Mouse (Mus musculus) MEL (cell line): ENCODE results near the gene Mtx1. TPM values are rescaled to one million over a fixed set of nuclear protein-coding genes. Genes with fewer than 3 reads are reported as not detected.

Source experiments
- DNase-seq: peaks from one replicate; pipeline ENCODE4 v3.0.0; 2011; ENCODE audit warnings: low read depth, low spot score
- H3K27ac ChIP-seq: 2 replicates; pipeline ENCODE4 v1.5.1; 2012; ENCODE audit warnings: low read depth, mild to moderate bottlenecking, control low read depth, low read length, moderate library complexity; ENCODE audit not compliant: control insufficient read depth
- H3K27me3 ChIP-seq, 2 experiments: fragments of 150-350 bp in 1 of 2; sonication (generic) in 1 of 2; 2 replicates each; pipeline ENCODE4 v1.6.1; 2012; ENCODE audit warnings: low read length in 2 of 2, mild to moderate bottlenecking in 2 of 2, improper control_type of control experiment in 1 of 2, moderate library complexity in 1 of 2; ENCODE audit not compliant: insufficient read depth in 2 of 2, control insufficient read depth in 1 of 2
- H3K36me3 ChIP-seq, 2 experiments: 2 replicates each; pipeline ENCODE4 v1.6.1; 2012 to 2014; ENCODE audit warnings: low read length in 2 of 2, improper control_type of control experiment in 1 of 2, inconsistent platforms in 1 of 2, mild to moderate bottlenecking in 1 of 2; ENCODE audit not compliant: insufficient read depth in 2 of 2, control insufficient read depth in 1 of 2
- H3K4me1 ChIP-seq, 2 experiments: fragments of 150-350 bp in 1 of 2; sonication (generic) in 1 of 2; 2 replicates each; pipeline ENCODE4 v1.6.1; 2012; ENCODE audit warnings: low read length in 2 of 2, improper control_type of control experiment in 1 of 2, mild to moderate bottlenecking in 1 of 2; ENCODE audit not compliant: insufficient read depth in 2 of 2, control insufficient read depth in 1 of 2
- H3K4me3 ChIP-seq, 2 experiments: fragments of 150-350 bp in 1 of 2; sonication (generic) in 1 of 2; 2 replicates each; pipeline ENCODE4 v1.5.1; 2012; ENCODE audit warnings: low read depth in 2 of 2, low read length in 2 of 2, mild to moderate bottlenecking in 2 of 2, moderate library complexity in 2 of 2, control low read depth in 1 of 2, improper control_type of control experiment in 1 of 2; ENCODE audit not compliant: control insufficient read depth in 1 of 2, insufficient read depth in 1 of 2
- H3K79me2 ChIP-seq: 2 replicates; pipeline ENCODE4 v1.6.1; 2012; ENCODE audit warnings: mild to moderate bottlenecking, low read length, moderate library complexity; ENCODE audit not compliant: control insufficient read depth, poor library complexity, insufficient read depth
- H3K9ac ChIP-seq: 2 replicates; pipeline ENCODE4 v1.6.1; 2012; ENCODE audit warnings: low read depth, mild to moderate bottlenecking, control low read depth, low read length, moderate library complexity; ENCODE audit not compliant: control insufficient read depth, poor library complexity, severe bottlenecking
- H3K9me3 ChIP-seq: fragments of 150-350 bp; sonication (generic); replicated peaks from 2 replicates; pipeline ENCODE4 v1.6.1; 2012; ENCODE audit warnings: mild to moderate bottlenecking, low read length, improper control_type of control experiment, moderate library complexity; ENCODE audit not compliant: insufficient read depth
- BHLHE40 ChIP-seq: IDR thresholded peaks from 2 replicates; pipeline ENCODE4 v1.6.1; 2012; ENCODE audit warnings: low read depth, mild to moderate bottlenecking, inconsistent platforms, low read length, improper control_type of control experiment, borderline replicate concordance
- CHD1 ChIP-seq: IDR thresholded peaks from 2 replicates; pipeline ENCODE4 v1.6.1; 2012; ENCODE audit warnings: low read depth, mild to moderate bottlenecking, inconsistent platforms, low read length, improper control_type of control experiment
- CHD2 ChIP-seq: IDR thresholded peaks from 2 replicates; pipeline ENCODE4 v1.6.1; 2011; ENCODE audit warnings: low read length, improper control_type of control experiment
- CTCF ChIP-seq, 3 experiments: IDR thresholded peaks in 2 of 3; conservative IDR thresholded peaks in 1 of 3; 2 replicates each; pipeline ENCODE4 v1.5.1; 2011 to 2012; ENCODE audit warnings: low read length in 3 of 3, low read depth in 2 of 3, mild to moderate bottlenecking in 2 of 3, improper control_type of control experiment in 1 of 3, inconsistent platforms in 1 of 3, mixed read lengths in 1 of 3, moderate library complexity in 1 of 3; ENCODE audit not compliant: control insufficient read depth in 1 of 3, insufficient read depth in 1 of 3, poor library complexity in 1 of 3, severe bottlenecking in 1 of 3
- E2F4 ChIP-seq: IDR thresholded peaks from 2 replicates; pipeline ENCODE4 v1.6.1; 2011; ENCODE audit warnings: low read depth, low read length, improper control_type of control experiment, borderline replicate concordance
- ELF1 ChIP-seq: IDR thresholded peaks from 2 replicates; pipeline ENCODE4 v1.6.1; 2014; ENCODE audit warnings: low read depth, mild to moderate bottlenecking, inconsistent platforms, low read length, improper control_type of control experiment, moderate library complexity
- EP300 ChIP-seq, 2 experiments: IDR thresholded peaks; 2 replicates each; pipeline ENCODE4 v1.6.1; 2011; ENCODE audit warnings: improper control_type of control experiment in 2 of 2, low read length in 2 of 2, low read depth in 1 of 2, mild to moderate bottlenecking in 1 of 2
- ETS1 ChIP-seq: IDR thresholded peaks from 2 replicates; pipeline ENCODE4 v1.6.1; 2012; ENCODE audit warnings: low read depth, mild to moderate bottlenecking, inconsistent platforms, low read length, improper control_type of control experiment, moderate library complexity
- GABPA ChIP-seq: IDR thresholded peaks from 2 replicates; pipeline ENCODE4 v1.6.1; 2012; ENCODE audit warnings: low read depth, mild to moderate bottlenecking, inconsistent platforms, low read length, improper control_type of control experiment, moderate library complexity
- HCFC1 ChIP-seq: IDR thresholded peaks from 2 replicates; pipeline ENCODE4 v1.6.1; 2012; ENCODE audit warnings: low read depth, mild to moderate bottlenecking, inconsistent platforms, low read length, improper control_type of control experiment, moderate library complexity
- JUND ChIP-seq: IDR thresholded peaks from 2 replicates; pipeline ENCODE4 v1.6.1; 2011; ENCODE audit warnings: low read depth, mild to moderate bottlenecking, improper control_type of control experiment, low read length
- KAT2A ChIP-seq: conservative IDR thresholded peaks from 2 replicates; pipeline ENCODE4 v1.6.1; 2012; ENCODE audit warnings: low read depth, low read length, improper control_type of control experiment, inconsistent platforms
- MAFK ChIP-seq: IDR thresholded peaks from 2 replicates; pipeline ENCODE4 v1.6.1; 2011; ENCODE audit warnings: low read depth, mild to moderate bottlenecking, low read length, improper control_type of control experiment, borderline replicate concordance
- MAX ChIP-seq: IDR thresholded peaks from 2 replicates; pipeline ENCODE4 v1.6.1; 2011; ENCODE audit warnings: low read length, improper control_type of control experiment
- MAZ ChIP-seq: IDR thresholded peaks from 2 replicates; pipeline ENCODE4 v1.6.1; 2012; ENCODE audit warnings: low read depth, mild to moderate bottlenecking, inconsistent platforms, low read length, improper control_type of control experiment
- MEF2A ChIP-seq: IDR thresholded peaks from 2 replicates; pipeline ENCODE4 v1.6.1; 2014; ENCODE audit warnings: low read depth, mild to moderate bottlenecking, inconsistent platforms, low read length, improper control_type of control experiment; ENCODE audit not compliant: poor library complexity, insufficient replicate concordance, severe bottlenecking; ENCODE audit errors: extremely low read depth
- MXI1 ChIP-seq: IDR thresholded peaks from 2 replicates; pipeline ENCODE4 v1.6.1; 2011; ENCODE audit warnings: mild to moderate bottlenecking, low read depth, low read length, improper control_type of control experiment
- MYB ChIP-seq: IDR thresholded peaks from 2 replicates; pipeline ENCODE4 v1.6.1; 2011; ENCODE audit warnings: mild to moderate bottlenecking, low read depth, low read length, improper control_type of control experiment
- MYC ChIP-seq: IDR thresholded peaks from 2 replicates; pipeline ENCODE4 v1.6.1; 2011; ENCODE audit warnings: low read depth, mild to moderate bottlenecking, low read length, improper control_type of control experiment, moderate library complexity
- NELFE ChIP-seq: IDR thresholded peaks from 2 replicates; pipeline ENCODE4 v1.6.1; 2011; ENCODE audit warnings: low read depth, low read length, improper control_type of control experiment
- NRF1 ChIP-seq: IDR thresholded peaks from 2 replicates; pipeline ENCODE4 v1.6.1; 2014; ENCODE audit warnings: low read depth, mild to moderate bottlenecking, inconsistent platforms, low read length, improper control_type of control experiment, moderate library complexity; ENCODE audit not compliant: poor library complexity, insufficient read depth, severe bottlenecking
- POLR2A ChIP-seq, 2 experiments: IDR thresholded peaks; 2 replicates each; pipeline ENCODE4 v1.6.1; 2011 to 2012; ENCODE audit warnings: low read length in 2 of 2, mild to moderate bottlenecking in 2 of 2, control low read depth in 1 of 2, improper control_type of control experiment in 1 of 2, low read depth in 1 of 2, moderate library complexity in 1 of 2; ENCODE audit not compliant: control insufficient read depth in 1 of 2, insufficient read depth in 1 of 2, poor library complexity in 1 of 2
- POLR2AphosphoS2 ChIP-seq: IDR thresholded peaks from 2 replicates; pipeline ENCODE4 v1.6.1; 2011; ENCODE audit warnings: low read length, improper control_type of control experiment
- POLR2AphosphoS5 ChIP-seq: IDR thresholded peaks from 2 replicates; pipeline ENCODE4 v1.6.1; 2012; ENCODE audit warnings: low read depth, borderline replicate concordance, mild to moderate bottlenecking, inconsistent platforms, low read length, moderate library complexity, mixed read lengths
- RAD21 ChIP-seq: IDR thresholded peaks from 2 replicates; pipeline ENCODE4 v1.6.1; 2011; ENCODE audit warnings: mild to moderate bottlenecking, low read depth, low read length, improper control_type of control experiment
- RCOR1 ChIP-seq: IDR thresholded peaks from 2 replicates; pipeline ENCODE4 v1.6.1; 2012; ENCODE audit warnings: low read depth, mild to moderate bottlenecking, inconsistent platforms, low read length, improper control_type of control experiment
- SIN3A ChIP-seq: IDR thresholded peaks from 2 replicates; pipeline ENCODE4 v1.6.1; 2012; ENCODE audit warnings: low read length, improper control_type of control experiment, inconsistent platforms
- SMC3 ChIP-seq: IDR thresholded peaks from 2 replicates; pipeline ENCODE4 v1.6.1; 2011; ENCODE audit warnings: low read depth, low read length, improper control_type of control experiment
- TAL1 ChIP-seq: IDR thresholded peaks from 2 replicates; pipeline ENCODE4 v1.6.1; 2012; ENCODE audit warnings: mild to moderate bottlenecking, inconsistent platforms, low read length, moderate library complexity, mixed read lengths
- TBP ChIP-seq: IDR thresholded peaks from 2 replicates; pipeline ENCODE4 v1.8.0; 2011; ENCODE audit warnings: low read depth, low read length, improper control_type of control experiment
- TCF12 ChIP-seq: IDR thresholded peaks from 2 replicates; pipeline ENCODE4 v1.6.1; 2014; ENCODE audit warnings: low read depth, mild to moderate bottlenecking, inconsistent platforms, low read length, improper control_type of control experiment, moderate library complexity
- UBTF ChIP-seq: IDR thresholded peaks from 2 replicates; pipeline ENCODE4 v1.6.1; 2012; ENCODE audit warnings: low read depth, mild to moderate bottlenecking, inconsistent platforms, low read length, improper control_type of control experiment, moderate library complexity, borderline replicate concordance; ENCODE audit not compliant: insufficient read depth
- USF1 ChIP-seq: IDR thresholded peaks from 2 replicates; pipeline ENCODE4 v1.6.1; 2014; ENCODE audit warnings: low read depth, mild to moderate bottlenecking, inconsistent platforms, low read length, improper control_type of control experiment, moderate library complexity
- USF2 ChIP-seq, 2 experiments: IDR thresholded peaks; 2 replicates each; pipeline ENCODE4 v1.6.1; 2011 to 2012; ENCODE audit warnings: improper control_type of control experiment in 2 of 2, low read length in 2 of 2, borderline replicate concordance in 1 of 2, inconsistent platforms in 1 of 2, low read depth in 1 of 2, mild to moderate bottlenecking in 1 of 2; ENCODE audit not compliant: insufficient read depth in 1 of 2
- ZC3H11A ChIP-seq: IDR thresholded peaks from 2 replicates; pipeline ENCODE4 v1.6.1; 2012; ENCODE audit warnings: low read depth, mild to moderate bottlenecking, inconsistent platforms, low read length, improper control_type of control experiment
- ZKSCAN1 ChIP-seq: IDR thresholded peaks from 2 replicates; pipeline ENCODE4 v1.6.1; 2012; ENCODE audit warnings: low read depth, mild to moderate bottlenecking, inconsistent platforms, low read length, improper control_type of control experiment, moderate library complexity
- ZMIZ1 ChIP-seq: IDR thresholded peaks from 2 replicates; pipeline ENCODE4 v1.6.1; 2012; ENCODE audit warnings: low read depth, mild to moderate bottlenecking, inconsistent platforms, low read length, improper control_type of control experiment, moderate library complexity
- ZNF384 ChIP-seq: IDR thresholded peaks from 2 replicates; pipeline ENCODE4 v1.6.1; 2012; ENCODE audit warnings: low read depth, mild to moderate bottlenecking, inconsistent platforms, low read length, improper control_type of control experiment
- polyA plus RNA-seq, 2 experiments: library from polyadenylated mRNA; stranded (reverse) in 1 of 2; unstranded in 1 of 2; fragments of >175 nt in 1 of 2; fragments of >200 nt in 1 of 2; gene quantifications; 2 replicates each; pipeline versions ENCODE4 v1.2.1 to v1.2.4; 2012; ENCODE audit warnings: low replicate concordance in 2 of 2, low read depth in 1 of 2; ENCODE audit not compliant: insufficient read length in 2 of 2, insufficient read depth in 1 of 2, missing spikeins in 1 of 2
- total RNA-seq: library from RNA; depleted of rRNA; stranded (reverse); fragments of 300-350 nt; gene quantifications from 2 replicates; pipeline ENCODE4 v1.2.3, GENCODE M21; 2012

Gene Mtx1
- total and polyA plus RNA-seq, 3 experiments = 314 to 369 TPM; not detected in 1

GRCm38 (mm10) chr3:89193853-89194252 lies 33.0 kb downstream of the Mtx1 start:
- peak; percentile 81 for DNase-seq
- H3K27me3 ChIP-seq = no peaks in the 10 kb centered on the region
- H3K36me3 ChIP-seq = peaks cover 0 to 32% of the 10 kb centered on the region in 2 experiments; a peak in 2 of 4 replicates
- H3K4me3 ChIP-seq = no peak overlapping the region
- H3K9me3 ChIP-seq = no peaks in the 10 kb centered on the region
- H3K9ac ChIP-seq = no peak overlapping the region
- no peak overlapping the region for H3K27ac ChIP-seq
- no peaks in the 10 kb centered on the region; the same call in 1 of the 2 replicates for H3K79me2 ChIP-seq
- peaks cover 26 to 36% of the 10 kb centered on the region in 2 experiments for H3K4me1 ChIP-seq
- TF ChIP-seq NRF1 (no peak), E2F4 (no peak), RCOR1 (no peak), KAT2A (no peak), UBTF (no peak), POLR2AphosphoS5 (no peak), MAZ (no peak), SMC3 (peak; percentile 93), SIN3A (peak; percentile 87), RAD21 (peak; percentile 84), NELFE (no peak), CHD1 (no peak), JUND (no peak), CTCF (IDR thresholded peaks at IDR 0.05 in 2 of 3, conservative IDR thresholded peaks at IDR 0.05 in 1 of 3; ENCODE audit: control insufficient read depth in 1 of 3, insufficient read depth in 1 of 3, low read depth in 2 of 3, low read length in 3 of 3, poor library complexity in 1 of 3, severe bottlenecking in 1 of 3) (peak; percentile 50 to 87 (median 68)), USF2 (IDR thresholded peaks at IDR 0.05; ENCODE audit: borderline replicate concordance in 1 of 2, insufficient read depth in 1 of 2, low read depth in 1 of 2, low read length in 2 of 2) (no peak), ZMIZ1 (no peak), MAX (peak; percentile 76), HCFC1 (no peak), CHD2 (no peak), POLR2A (IDR thresholded peaks at IDR 0.05; ENCODE audit: control insufficient read depth in 1 of 2, insufficient read depth in 1 of 2, low read depth in 1 of 2, low read length in 2 of 2, poor library complexity in 1 of 2) (no peak), ELF1 (no peak), ZC3H11A (peak; percentile 75), MEF2A (no peak), BHLHE40 (no peak), MXI1 (peak; percentile 90), ETS1 (0 out of 2 replicates have a peak, but pooled peaks have one; percentile 27), TAL1 (no peak), EP300 (IDR thresholded peaks at IDR 0.05; ENCODE audit: low read depth in 1 of 2, low read length in 2 of 2) (no peak), POLR2AphosphoS2 (no peak), GABPA (no peak), USF1 (no peak), ZKSCAN1 (no peak), MAFK (no peak), ZNF384 (peak; percentile 39; the same call in 1 of the 2 replicates), MYC (peak; percentile 74), TCF12 (no peak), TBP (no peak), MYB (no peak)
